Mouse (Mus musculus): Measurements from ENCODE around the gene Pla2g3. TPM values are rescaled to one million over a fixed set of nuclear protein-coding genes. Genes with fewer than 3 reads are reported as not detected.

The Pla2g3 gene
- total RNA-seq, 1 experiment from 2014 or later, result 0.15 TPM

GRCm38 (mm10) chr11:3494857-3495256, 6.8 kb downstream of the Pla2g3 start:
- no peak for DNase-seq

DNA sequence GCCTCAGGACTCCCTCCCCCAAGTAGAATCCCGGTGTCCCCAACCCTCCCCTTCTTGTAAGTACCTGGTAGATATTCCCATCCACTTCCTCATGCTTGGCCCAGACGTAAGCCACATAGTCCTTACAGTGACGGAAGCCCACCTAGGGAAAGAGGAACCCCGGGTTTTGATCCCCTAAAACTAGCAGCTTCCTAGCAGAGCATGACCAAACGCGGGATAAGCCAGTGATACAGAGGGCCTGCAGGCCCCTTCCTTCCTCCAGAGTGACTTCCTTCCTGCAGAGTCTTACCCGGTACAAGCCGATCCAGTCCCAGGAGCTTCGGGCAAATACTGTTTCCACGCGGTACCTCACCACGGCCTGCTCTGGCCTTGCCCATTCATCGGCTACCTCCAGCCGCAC, 7.4 kb downstream of the Pla2g3 start:
- DNase-seq, result no peak

- DNase-seq, result no peak
Measured at GRCm38 (mm10) chr11:3496756-3497155, 8.7 kb downstream of the Pla2g3 start.

- no peak for DNase-seq
Measured at GRCm38 (mm10) chr11:3497296-3497695, 9.2 kb downstream of the Pla2g3 start.

DNA sequence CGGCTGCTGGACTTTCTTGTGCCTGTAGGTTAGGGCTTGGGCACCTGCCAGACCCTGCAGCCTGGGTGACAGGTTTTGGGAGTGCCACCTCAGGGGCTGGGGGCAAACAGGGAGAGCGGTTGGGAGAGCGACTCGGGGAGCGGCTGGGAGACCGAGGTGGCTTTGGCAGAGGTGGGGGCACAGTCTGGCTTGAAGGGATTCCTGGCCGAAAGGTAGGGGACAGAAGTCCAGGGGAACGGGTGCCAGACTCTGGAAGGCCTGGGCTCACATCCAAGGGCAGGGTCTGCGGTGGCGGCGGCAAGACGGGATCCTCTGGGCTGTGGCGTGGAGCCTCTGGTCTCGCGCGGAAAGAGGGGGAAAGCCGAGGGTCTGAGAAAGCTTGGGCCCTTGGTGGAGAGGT, 14.0 kb downstream of the Pla2g3 start:
- DNase-seq, result no peak

GRCm38 (mm10) chr11:3502459-3503072, 14.5 kb downstream of the Pla2g3 start:
- no peak for DNase-seq

DNA sequence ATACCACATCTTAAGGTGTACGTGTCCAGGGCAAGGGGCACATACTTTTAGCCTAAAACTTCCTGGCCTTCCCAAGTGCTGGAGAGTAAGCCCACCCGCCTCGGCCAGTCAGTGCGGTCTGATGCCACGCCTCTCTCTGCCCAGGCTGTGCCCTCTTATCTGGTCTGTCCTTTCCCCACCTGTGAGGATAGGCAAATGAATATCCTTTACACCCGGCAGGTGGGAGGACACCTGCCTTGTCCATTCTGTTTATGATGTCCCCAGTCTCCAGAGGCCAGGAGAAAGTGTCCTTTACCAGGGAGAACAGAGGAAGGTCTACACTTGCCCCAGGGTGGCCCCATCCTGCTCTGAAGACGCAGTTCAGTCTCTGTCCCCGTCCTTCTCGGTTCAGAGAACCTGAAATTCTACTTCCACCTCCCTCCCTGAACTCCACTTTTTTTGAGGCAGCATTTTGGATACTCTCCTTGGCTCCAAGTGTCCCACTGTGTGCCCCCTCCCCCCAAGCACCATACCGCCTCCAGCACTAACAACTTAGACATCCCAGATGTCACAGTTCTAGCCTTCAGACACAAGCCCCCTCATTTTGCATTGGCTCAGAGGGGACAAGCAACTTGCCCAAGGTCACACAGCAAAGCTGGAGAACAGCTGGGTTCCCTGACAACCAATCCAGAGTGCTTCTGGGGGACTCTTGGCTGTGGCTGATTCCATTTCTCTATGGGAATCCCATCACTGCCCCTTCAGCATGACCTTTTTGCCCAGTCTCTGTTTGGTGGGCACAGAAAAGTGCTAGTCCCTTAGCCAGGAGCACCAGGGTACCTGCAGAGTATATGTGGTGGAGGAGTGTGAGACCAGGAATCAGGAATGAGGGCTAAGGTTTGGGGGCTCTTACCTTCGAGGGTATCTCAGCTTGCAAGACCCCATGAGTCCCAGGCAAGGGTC, 15.9 kb downstream of the Pla2g3 start:
- no peak for DNase-seq

DNA sequence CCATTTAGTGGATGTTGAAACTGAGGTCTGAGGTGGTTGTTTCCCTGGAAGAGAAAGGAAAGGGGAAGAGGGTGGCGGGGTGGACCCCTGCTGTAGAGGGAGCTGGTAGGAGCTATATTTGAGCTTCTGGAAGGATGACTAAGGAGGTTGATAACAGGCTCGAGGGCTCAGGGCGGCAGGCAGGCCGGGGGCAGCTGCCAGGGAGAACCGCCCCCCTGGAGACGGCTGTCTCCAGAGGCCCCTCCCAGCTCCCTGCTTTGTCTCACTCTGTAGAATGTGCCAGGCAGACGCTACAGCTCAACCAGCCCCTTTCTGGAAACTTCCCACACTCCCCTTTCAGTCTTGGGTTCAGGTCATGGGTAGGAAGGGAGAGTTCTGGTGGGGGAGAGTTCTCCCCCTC, 20.1 kb downstream of the Pla2g3 start:
- DNase-seq, result no peak

GRCm38 (mm10) chr11:3509181-3510085, 21.3 kb downstream of the Pla2g3 start:
- DNase-seq, result no peak

DNA sequence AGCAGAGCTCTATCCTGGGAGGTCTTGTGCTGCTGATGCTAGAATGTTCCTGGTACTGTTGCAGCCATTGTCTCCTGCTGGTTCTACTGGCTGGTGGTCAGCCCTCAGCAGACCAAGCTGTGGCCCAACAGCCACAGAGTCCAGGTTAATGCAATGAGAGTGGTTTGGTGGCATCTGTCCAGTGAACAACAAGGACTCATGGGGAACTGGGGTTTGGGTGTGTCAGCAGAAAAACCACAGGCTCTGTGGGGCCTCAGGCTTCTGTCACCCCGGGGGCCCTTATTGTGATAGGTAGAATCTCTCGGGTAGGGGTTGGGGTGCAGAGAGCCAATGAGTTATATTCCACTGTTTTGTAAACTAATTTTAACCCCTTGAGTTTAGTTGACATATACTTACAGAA, 22.2 kb downstream of the Pla2g3 start:
- no peak for DNase-seq

DNA sequence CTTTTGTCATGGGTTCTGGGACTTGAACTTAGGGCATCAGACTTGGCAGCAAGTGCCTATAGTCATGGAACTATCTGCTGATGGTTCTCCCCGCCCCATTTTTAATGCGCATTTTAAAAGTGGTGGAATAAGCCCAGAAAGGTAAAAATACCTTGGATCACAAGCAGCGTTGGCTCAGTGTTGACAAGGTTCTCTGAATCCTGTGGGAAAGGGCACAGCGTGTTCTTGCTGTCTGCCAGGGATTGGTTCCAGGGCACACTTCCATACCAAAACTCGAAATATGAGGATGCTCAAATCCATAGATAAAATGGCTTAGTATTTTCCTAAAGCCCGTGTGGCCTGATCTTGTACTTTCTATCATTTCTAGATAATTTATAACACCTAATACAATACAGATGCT, 25.2 kb downstream of the Pla2g3 start:
- no peak for DNase-seq

DNA sequence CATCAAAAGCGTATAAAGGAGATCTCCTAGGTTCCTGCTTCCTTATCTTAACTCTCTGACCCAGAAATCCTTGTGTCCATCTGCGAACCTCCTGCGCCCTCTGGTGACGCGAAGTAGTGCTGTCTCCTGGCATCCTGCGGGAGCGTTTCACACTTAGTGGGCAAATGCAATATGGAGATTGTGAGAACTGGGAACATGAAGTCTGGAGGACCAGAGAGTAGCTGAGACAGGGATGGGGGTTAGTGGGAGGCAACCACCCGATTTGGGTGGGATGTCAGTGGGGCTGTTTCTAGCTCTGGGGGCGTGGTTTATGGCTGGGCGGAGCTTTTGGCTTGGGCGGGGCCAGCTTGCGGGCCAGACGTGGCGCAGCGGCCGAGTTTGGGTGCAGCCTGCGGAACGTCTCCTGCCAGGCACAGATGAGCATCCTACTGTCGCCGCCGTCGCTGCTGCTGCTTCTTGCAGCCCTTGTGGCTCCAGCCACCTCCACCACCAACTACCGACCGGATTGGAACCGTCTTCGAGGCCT, 26.5 kb downstream of the Pla2g3 start, which contains the start of gene Selenom:
TSS of gene Selenom (plus strand) at position 156 of the 526 bp plus-strand sequence.
- peak; percentile 89 for DNase-seq

DNA sequence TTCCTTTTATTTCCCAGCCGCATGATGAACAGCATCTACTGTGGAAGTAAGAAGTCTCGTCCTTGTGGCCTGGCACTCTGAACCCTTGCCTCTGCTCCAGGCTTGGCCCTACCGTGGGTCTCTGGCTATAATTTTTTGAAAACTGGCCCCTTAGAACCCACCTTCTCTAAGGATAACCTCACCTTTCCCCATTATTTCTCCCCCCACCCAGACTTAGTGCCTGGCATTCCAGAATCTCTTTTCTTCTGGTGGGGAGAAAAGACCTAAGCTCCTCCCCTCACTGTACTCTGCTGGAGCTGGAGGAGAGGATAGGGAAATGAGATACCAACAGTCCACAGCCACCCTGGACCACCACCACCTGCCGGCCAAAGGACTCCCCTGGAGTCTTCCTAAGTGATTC, 27.1 kb downstream of the Pla2g3 start:
- DNase-seq, result no peak

- DNase-seq, result no peak
Measured at GRCm38 (mm10) chr11:3515637-3516036, 27.6 kb downstream of the Pla2g3 start.

- no peak for DNase-seq
Measured at GRCm38 (mm10) chr11:3516121-3516520, 28.0 kb downstream of the Pla2g3 start.

DNA sequence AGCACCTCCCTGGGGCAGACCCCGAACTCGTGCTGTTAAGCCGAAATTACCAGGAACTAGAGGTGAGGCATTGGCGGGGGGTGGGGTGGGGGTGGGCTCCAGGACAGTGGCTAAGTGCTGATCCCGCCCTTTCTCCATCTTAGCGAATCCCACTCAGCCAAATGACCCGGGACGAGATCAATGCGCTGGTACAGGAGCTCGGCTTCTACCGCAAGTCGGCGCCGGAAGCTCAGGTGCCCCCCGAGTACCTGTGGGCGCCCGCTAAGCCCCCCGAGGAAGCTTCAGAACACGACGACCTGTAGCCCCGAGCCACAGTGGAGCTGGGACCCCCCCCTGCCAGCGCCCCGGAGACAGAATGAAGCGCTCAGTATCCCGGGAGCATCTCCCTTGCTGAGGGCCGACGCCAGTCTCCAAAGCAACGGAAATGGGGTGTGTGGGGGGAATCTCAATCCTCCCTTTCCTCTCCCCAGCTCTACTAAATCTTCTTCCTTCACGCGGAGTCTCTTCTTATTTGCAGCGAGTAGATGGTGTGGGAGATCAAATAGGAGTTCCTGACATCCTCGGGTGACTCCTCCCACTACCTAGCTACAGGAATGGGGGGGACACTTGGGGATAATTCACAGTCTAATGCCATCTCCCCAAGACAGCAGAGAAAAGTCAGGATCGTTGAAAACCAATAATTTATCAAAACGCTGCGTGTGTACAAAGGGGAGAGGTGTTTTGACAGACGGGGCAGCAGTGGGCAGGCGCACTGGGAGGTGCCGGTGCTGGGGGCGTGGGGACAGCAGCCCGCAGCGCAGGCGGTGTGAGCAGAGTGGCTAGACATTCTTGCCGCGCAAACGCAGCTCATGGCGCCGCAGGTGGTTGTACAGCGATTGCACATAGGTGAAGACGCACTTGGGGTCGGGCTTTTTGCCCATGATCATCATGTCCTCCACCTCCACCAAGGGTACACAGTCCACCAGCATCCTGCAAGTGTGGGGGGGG, 29.1 kb downstream of the Pla2g3 start:
- peak; percentile 63 for DNase-seq

DNA sequence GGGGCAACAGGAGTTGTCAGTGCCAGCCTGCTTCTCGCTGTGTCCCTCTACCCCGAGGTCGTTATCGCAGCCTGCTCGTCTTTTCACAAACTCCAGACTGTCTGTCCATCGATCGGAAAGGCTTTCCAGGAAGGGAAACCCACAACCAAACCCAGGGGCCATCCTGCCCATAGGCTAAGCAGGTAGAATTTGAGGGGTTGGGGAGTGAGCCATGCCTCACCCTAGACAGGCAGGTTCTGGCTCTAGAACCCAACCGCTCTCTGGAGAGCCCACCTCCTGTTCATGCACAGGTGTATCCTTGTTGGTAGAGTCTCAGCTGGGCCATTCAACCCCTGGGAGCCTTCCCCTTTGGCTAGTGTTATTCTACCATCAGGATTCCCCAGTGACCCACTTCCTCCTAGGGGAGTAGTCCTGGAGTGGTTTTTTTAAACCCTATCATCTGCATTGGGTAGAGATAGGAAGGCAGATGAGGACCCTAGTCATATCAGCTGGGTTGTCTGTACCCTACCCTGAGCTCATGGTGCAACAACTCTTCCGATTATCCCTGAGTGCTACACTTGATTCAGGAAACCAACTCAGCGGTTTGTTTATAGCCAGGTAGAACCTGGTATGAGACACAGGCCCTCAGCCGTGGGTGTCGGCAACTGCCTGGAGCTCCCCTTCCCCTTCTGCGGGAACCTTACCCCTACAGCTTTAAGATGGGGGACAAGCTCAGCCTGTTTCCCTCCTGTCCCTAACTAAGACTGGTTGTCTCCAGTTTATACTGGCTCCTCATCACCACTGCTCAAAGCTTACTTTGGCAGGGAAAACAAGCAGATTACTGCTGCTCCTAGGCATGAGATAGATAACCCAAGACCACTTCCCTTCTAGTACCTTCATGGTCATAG, 30.0 kb downstream of the Pla2g3 start:
- no peak for DNase-seq

GRCm38 (mm10) chr11:3519051-3519726, 31.1 kb downstream of the Pla2g3 start:
- DNase-seq, result no peak

DNA sequence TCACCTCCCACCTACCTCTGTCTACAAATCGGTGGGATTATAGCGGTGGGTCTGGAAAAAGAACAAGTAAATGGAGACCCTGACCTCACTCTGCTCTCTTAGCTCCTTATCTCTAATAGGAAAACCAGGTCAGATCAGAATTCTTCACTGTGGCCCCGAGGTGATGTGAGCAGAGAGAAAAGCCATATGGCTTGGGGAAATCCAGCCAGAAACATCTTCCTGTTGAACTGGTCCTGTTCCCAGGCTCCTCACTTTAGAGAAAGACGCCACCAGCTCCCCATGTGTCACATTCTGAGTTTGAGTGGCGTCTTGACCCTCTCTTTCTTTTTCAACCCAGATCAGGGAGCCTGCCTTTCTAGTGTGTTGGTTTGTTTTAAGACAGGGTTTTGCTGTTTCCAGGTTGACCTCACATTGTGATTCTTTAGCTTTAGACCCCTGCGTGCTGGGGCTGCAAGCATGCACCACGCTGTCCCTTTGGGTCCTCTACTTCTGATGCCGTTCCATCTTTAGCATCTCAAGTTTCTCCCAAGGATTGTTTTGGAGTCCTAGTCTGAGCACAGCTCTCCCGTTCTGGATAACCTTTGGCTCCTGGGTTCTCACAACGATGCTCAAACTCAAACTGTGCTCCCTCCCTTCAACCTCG, 31.8 kb downstream of the Pla2g3 start:
- DNase-seq, result no peak

All from adrenal gland, postnatal 14 days (tissue).